Mouse (Mus musculus) embryonic facial prominence, embryonic 14.5 days (tissue): Measurements from ENCODE around the gene Psmd4. TPM values are rescaled to one million over a fixed set of nuclear protein-coding genes. Genes with fewer than 3 reads are reported as not detected.

Experiments
- ATAC-seq: fragments of 200-750 bp; cut with Nextera tagmentation; 2 replicates; pipeline ENCODE4 v1.8.0; 2017; ENCODE audit warnings: low read depth, moderate number of reproducible peaks, moderate TSS enrichment
- DNase-seq: peaks from one replicate; pipeline ENCODE4 v3.0.0-alpha.2; 2015; ENCODE audit warnings: low spot score
- H3K27ac ChIP-seq: fragments of 300-500 bp; sonication (generic); replicated peaks from 2 replicates; pipeline ENCODE4 v1.5.1; 2014; ENCODE audit warnings: low read depth, mild to moderate bottlenecking, low read length, moderate library complexity
- H3K27me3 ChIP-seq: fragments of 300-500 bp; sonication (generic); replicated peaks from 2 replicates; pipeline ENCODE4 v1.6.1; 2014; ENCODE audit warnings: low read length; ENCODE audit not compliant: control insufficient read depth, insufficient read depth
- H3K36me3 ChIP-seq: fragments of 300-500 bp; sonication (generic); 2 replicates; pipeline ENCODE4 v1.6.1; 2014; ENCODE audit warnings: low read length, mixed read lengths; ENCODE audit not compliant: control insufficient read depth, insufficient read depth
- H3K4me1 ChIP-seq: fragments of 300-500 bp; sonication (generic); 2 replicates; pipeline ENCODE4 v1.6.1; 2014; ENCODE audit warnings: antibody characterized with exemption, low read length; ENCODE audit not compliant: control insufficient read depth, insufficient read depth
- H3K4me2 ChIP-seq: fragments of 300-500 bp; sonication (generic); 2 replicates; pipeline ENCODE4 v1.6.1; 2014; ENCODE audit warnings: low read depth, mild to moderate bottlenecking, low read length, moderate library complexity, mixed read lengths
- H3K4me3 ChIP-seq: fragments of 300-500 bp; sonication (generic); 2 replicates; pipeline ENCODE4 v1.5.1; 2014; ENCODE audit warnings: low read depth, mild to moderate bottlenecking, low read length
- H3K9ac ChIP-seq: fragments of 300-500 bp; sonication (generic); 2 replicates; pipeline ENCODE4 v1.6.1; 2014; ENCODE audit warnings: low read depth, mild to moderate bottlenecking, low read length, moderate library complexity, mixed read lengths
- H3K9me3 ChIP-seq: fragments of 300-500 bp; sonication (generic); 2 replicates; pipeline ENCODE4 v1.6.1; 2016; ENCODE audit warnings: low read length; ENCODE audit not compliant: control insufficient read depth
- WGBS: fragments of 180-500 bp; shearing (Covaris S2); extraction: QIAGEN DNeasy Blood & Tissue Kit; methylation state at CpG from one replicate; pipeline ENCODE4 v1.1.7; 2014; 5-methylcytosine and 5-hydroxymethylcytosine counted together
- polyA plus RNA-seq: library from polyadenylated mRNA; unstranded; fragments of >200 nt; fragmentation: Nextera tagmentation; extraction: Ambion mirVana; gene quantifications from 2 replicates; pipeline ENCODE4 v1.2.1, GENCODE M21; 2014

The Psmd4 gene
- polyA plus RNA-seq, 1 experiment from 2014 or later: 234 TPM

- H3K4me3 ChIP-seq: no peak overlapping the region
- H3K9me3 ChIP-seq: no peaks in the 10 kb centered on the region
- 91% methylated on average over 3 of the region's 3 CpGs for WGBS
- H3K4me2 ChIP-seq: no peak overlapping the region
- peaks cover 96% of the 10 kb centered on the region for H3K36me3 ChIP-seq
- no peak for DNase-seq
- no peak overlapping the region for H3K27ac ChIP-seq
- ATAC-seq: no peak
- no peaks in the 10 kb centered on the region for H3K4me1 ChIP-seq
- no peaks in the 10 kb centered on the region for H3K27me3 ChIP-seq
- H3K9ac ChIP-seq: no peak overlapping the region
Observed at GRCm38 (mm10) chr3:95005651-95006050, 36.8 kb downstream of the Psmd4 start.

GRCm38 (mm10) chr3:95003273-95003672, 39.1 kb downstream of the Psmd4 start:
- Histone ChIP-seq H3K9ac (no peak overlapping the region), H3K27me3 (no peaks in the 10 kb centered on the region), H3K4me2 (no peak overlapping the region), H3K4me1 (no peaks in the 10 kb centered on the region), H3K4me3 (no peak overlapping the region), H3K27ac (no peak overlapping the region), H3K9me3 (no peaks in the 10 kb centered on the region), H3K36me3 (peaks cover 96% of the 10 kb centered on the region)
- ATAC-seq (no peak), DNase-seq (no peak)

- peaks cover 96% of the 10 kb centered on the region for H3K36me3 ChIP-seq
- H3K27me3 ChIP-seq: no peaks in the 10 kb centered on the region
- no peak for DNase-seq
- H3K9me3 ChIP-seq: no peaks in the 10 kb centered on the region
- H3K27ac ChIP-seq: no peak overlapping the region
- no peaks in the 10 kb centered on the region for H3K4me1 ChIP-seq
- ATAC-seq: no peak
- 84% methylated on average over 4 of the region's 4 CpGs for WGBS
- no peak overlapping the region for H3K4me3 ChIP-seq
- H3K9ac ChIP-seq: no peak overlapping the region
- no peak overlapping the region for H3K4me2 ChIP-seq
Observed at GRCm38 (mm10) chr3:95002569-95002968, 39.8 kb downstream of the Psmd4 start.

- no peak overlapping the region for H3K9ac ChIP-seq
- ATAC-seq: no peak
- WGBS: 37% methylated on average over 2 of the region's 2 CpGs
- peak; percentile 63 for DNase-seq
- no peaks in the 10 kb centered on the region for H3K9me3 ChIP-seq
- no peak overlapping the region for H3K4me3 ChIP-seq
- no peak overlapping the region for H3K27ac ChIP-seq
- no peaks in the 10 kb centered on the region for H3K4me1 ChIP-seq
- no peak overlapping the region for H3K4me2 ChIP-seq
- H3K36me3 ChIP-seq: peaks cover 99% of the 10 kb centered on the region
- no peaks in the 10 kb centered on the region for H3K27me3 ChIP-seq
Observed at GRCm38 (mm10) chr3:94996946-94997345, 45.5 kb downstream of the Psmd4 start.

GRCm38 (mm10) chr3:94989159-94989761, 53.2 kb downstream of the Psmd4 start:
- H3K27ac ChIP-seq: peak overlapping the region; percentile 73
- H3K27me3 ChIP-seq: no peaks in the 10 kb centered on the region
- DNase-seq (peak; percentile 94), ATAC-seq (peak; percentile 89)
- 12% methylated on average over 9 of the region's 9 CpGs for WGBS
- H3K9me3 ChIP-seq: no peaks in the 10 kb centered on the region
- peaks cover 21% of the 10 kb centered on the region for H3K4me1 ChIP-seq
- no peak overlapping the region for H3K9ac ChIP-seq
- H3K4me2 ChIP-seq: peak overlapping the region; percentile 28; the same call in 1 of the 2 replicates
- peaks cover 52% of the 10 kb centered on the region for H3K36me3 ChIP-seq
- H3K4me3 ChIP-seq: no peak overlapping the region

- H3K4me1 ChIP-seq: peaks cover 21% of the 10 kb centered on the region
Observed at GRCm38 (mm10) chr3:94987578-94987977, 54.8 kb downstream of the Psmd4 start.

GRCm38 (mm10) chr3:94985513-94985912, 56.9 kb downstream of the Psmd4 start:
- H3K36me3 ChIP-seq: peaks cover 47% of the 10 kb centered on the region
- 94% methylated on average over 2 of the region's 2 CpGs for WGBS
- no peak overlapping the region for H3K9ac ChIP-seq
- ATAC-seq: no peak
- no peak for DNase-seq
- no peaks in the 10 kb centered on the region for H3K9me3 ChIP-seq
- H3K27ac ChIP-seq: no peak overlapping the region
- no peaks in the 10 kb centered on the region for H3K27me3 ChIP-seq
- H3K4me1 ChIP-seq: peaks cover 21% of the 10 kb centered on the region
- no peak overlapping the region for H3K4me3 ChIP-seq
- no peak overlapping the region for H3K4me2 ChIP-seq

More at GRCm38 (mm10) chr3:94987578-94987977, 54.8 kb downstream of the Psmd4 start:
- Histone ChIP-seq H3K27ac (no peak overlapping the region), H3K9me3 (no peaks in the 10 kb centered on the region), H3K4me3 (no peak overlapping the region), H3K4me2 (no peak overlapping the region), H3K36me3 (peaks cover 47% of the 10 kb centered on the region), H3K27me3 (no peaks in the 10 kb centered on the region), H3K9ac (no peak overlapping the region)
- DNase-seq: peak; percentile 39
- ATAC-seq: no peak

- no peaks in the 10 kb centered on the region for H3K9me3 ChIP-seq
- H3K36me3 ChIP-seq: peaks cover 48% of the 10 kb centered on the region
- no peak overlapping the region for H3K27ac ChIP-seq
- peaks cover 13% of the 10 kb centered on the region for H3K4me1 ChIP-seq
- DNase-seq: no peak
- no peak overlapping the region for H3K4me2 ChIP-seq
- ATAC-seq: no peak
- no peak overlapping the region for H3K4me3 ChIP-seq
- no peak overlapping the region for H3K9ac ChIP-seq
- 91% methylated on average over 11 of the region's 11 CpGs for WGBS
- no peaks in the 10 kb centered on the region for H3K27me3 ChIP-seq
Observed at GRCm38 (mm10) chr3:94984312-94984711, 58.1 kb downstream of the Psmd4 start.
